Mouse (Mus musculus) stomach, embryonic 14.5 days (tissue): ENCODE data around the gene Tmem72. TPM values are rescaled to one million over a fixed set of nuclear protein-coding genes. Genes with fewer than 3 reads are reported as not detected.

Experiments used
- ATAC-seq: fragments of 200-750 bp; cut with Nextera tagmentation; 2 replicates; pipeline ENCODE4 v1.8.0; 2017; ENCODE audit warnings: low read depth, moderate TSS enrichment; ENCODE audit not compliant: insufficient number of reproducible peaks, insufficient read depth, low FRiP score
- H3K27ac ChIP-seq: fragments of 300-500 bp; sonication (generic); 2 replicates; pipeline ENCODE4 v1.5.1; 2014; ENCODE audit warnings: mild to moderate bottlenecking, low read length, moderate library complexity, mixed read lengths
- H3K27me3 ChIP-seq: fragments of 300-500 bp; sonication (generic); 2 replicates; pipeline ENCODE4 v1.6.1; 2014; ENCODE audit warnings: low read length, control low read depth, mixed read lengths; ENCODE audit not compliant: control insufficient read depth, insufficient read depth
- H3K36me3 ChIP-seq: fragments of 300-500 bp; sonication (generic); 2 replicates; pipeline ENCODE4 v1.6.1; 2014; ENCODE audit warnings: mild to moderate bottlenecking, control low read depth, low read length, moderate library complexity, mixed read lengths; ENCODE audit not compliant: control insufficient read depth, insufficient read depth
- H3K4me1 ChIP-seq: fragments of 300-500 bp; sonication (generic); 2 replicates; pipeline ENCODE4 v1.6.1; 2014; ENCODE audit warnings: low read length, control low read depth, mixed read lengths; ENCODE audit not compliant: control insufficient read depth, insufficient read depth
- H3K4me2 ChIP-seq: fragments of 300-500 bp; sonication (generic); replicated peaks from 2 replicates; pipeline ENCODE4 v1.6.1; 2014; ENCODE audit warnings: low read depth, low read length, control low read depth
- H3K4me3 ChIP-seq: fragments of 300-500 bp; sonication (generic); 2 replicates; pipeline ENCODE4 v1.5.1; 2014; ENCODE audit warnings: low read depth, low read length, control low read depth
- H3K9ac ChIP-seq: fragments of 300-500 bp; sonication (generic); replicated peaks from 2 replicates; pipeline ENCODE4 v1.6.1; 2014; ENCODE audit warnings: low read depth, mild to moderate bottlenecking, control low read depth, low read length, moderate library complexity, mixed read lengths
- H3K9me3 ChIP-seq: fragments of 300-500 bp; sonication (generic); 2 replicates; pipeline ENCODE4 v1.6.1; 2016; ENCODE audit warnings: low read depth, low read length, control low read depth; ENCODE audit not compliant: control insufficient read depth
- WGBS: fragments of 180-500 bp; shearing (Covaris S2); extraction: QIAGEN DNeasy Blood & Tissue Kit; methylation state at CpG from one replicate; pipeline ENCODE4 v1.1.7; 2014; 5-methylcytosine and 5-hydroxymethylcytosine counted together
- polyA plus RNA-seq: library from polyadenylated mRNA; unstranded; fragments of >200 nt; fragmentation: Nextera tagmentation; extraction: Ambion mirVana; gene quantifications from 2 replicates; pipeline ENCODE4 v1.2.1, GENCODE M21; 2014

The Tmem72 gene
- polyA plus RNA-seq, 1 experiment from 2014 or later = 0.06 TPM

DNA sequence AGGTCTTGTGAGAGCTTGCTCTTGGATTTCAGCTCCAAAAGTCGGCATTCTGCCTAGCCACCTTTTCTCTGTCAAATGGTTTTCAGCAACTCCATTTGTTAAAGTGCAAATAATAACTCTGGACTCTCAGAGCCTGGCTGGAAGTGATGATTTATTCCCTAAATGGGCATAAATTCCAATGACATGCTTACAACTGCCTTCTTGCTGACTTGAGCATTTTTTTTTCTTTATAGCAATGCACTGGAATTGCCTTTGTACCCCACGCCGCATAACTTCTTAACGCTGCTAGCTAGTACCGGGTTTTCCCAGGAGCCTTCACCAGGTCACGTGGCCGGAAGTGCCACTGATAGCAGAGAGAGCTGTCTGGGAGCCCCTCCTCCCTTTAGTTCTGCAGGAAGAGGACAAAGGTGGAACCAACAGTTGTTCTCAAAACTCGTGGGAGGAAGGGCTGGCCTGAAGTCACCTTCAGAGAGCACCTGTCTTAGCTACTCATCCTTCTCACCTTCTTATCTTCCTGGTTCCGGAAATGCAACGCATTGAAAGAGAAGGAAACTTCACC is 40.3 kb downstream of the Tmem72 start:
- no peak overlapping the region for H3K9ac ChIP-seq
- 55% methylated on average over 10 of the region's 10 CpGs for WGBS
- H3K27me3 ChIP-seq = no peaks in the 10 kb centered on the region
- H3K4me2 ChIP-seq = no peak overlapping the region
- no peak overlapping the region for H3K4me3 ChIP-seq
- peaks cover 6% of the 10 kb centered on the region; the same call in 1 of the 2 replicates for H3K4me1 ChIP-seq
- no peak overlapping the region for H3K27ac ChIP-seq
- ATAC-seq = no peak
- H3K9me3 ChIP-seq = no peaks in the 10 kb centered on the region
- no peaks in the 10 kb centered on the region for H3K36me3 ChIP-seq

DNA sequence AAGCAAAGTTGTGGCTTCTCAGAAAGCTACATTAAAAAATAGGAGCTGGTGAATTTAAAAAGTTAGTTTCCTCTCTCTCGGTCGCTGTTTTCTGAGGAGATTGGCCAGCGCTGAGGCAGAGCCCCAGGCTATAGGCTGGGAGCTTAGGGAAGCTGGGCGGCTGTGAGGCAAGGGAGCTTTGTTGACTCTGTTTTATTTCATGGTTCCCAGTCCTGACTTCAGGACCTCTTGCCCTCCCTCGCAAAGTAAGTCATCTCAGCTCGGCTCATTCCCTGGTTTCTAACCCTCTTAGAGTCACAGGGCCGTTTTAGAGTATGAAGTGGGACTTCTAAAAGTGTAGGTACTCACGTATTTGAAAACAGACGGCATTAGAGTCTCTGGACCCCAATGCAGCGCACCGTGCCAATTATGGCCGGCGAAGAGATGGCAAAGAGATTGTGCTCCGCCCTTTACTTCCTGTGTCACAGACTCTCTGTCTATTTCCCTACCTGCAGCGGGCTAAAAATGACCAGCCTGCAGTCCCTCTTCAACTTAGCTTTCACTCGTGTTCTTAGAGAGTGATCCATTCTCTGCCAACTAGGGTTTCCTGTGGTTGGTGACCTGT is 42.3 kb downstream of the Tmem72 start:
- peak overlapping the region; percentile 40 for H3K27ac ChIP-seq
- H3K27me3 ChIP-seq = no peaks in the 10 kb centered on the region
- peaks cover 14% of the 10 kb centered on the region for H3K4me1 ChIP-seq
- no peak for ATAC-seq
- WGBS = 22% methylated on average over 16 of the region's 16 CpGs
- H3K36me3 ChIP-seq = no peaks in the 10 kb centered on the region
- H3K4me2 ChIP-seq = peak overlapping the region; percentile 91
- peak overlapping the region; percentile 43 for H3K4me3 ChIP-seq
- H3K9me3 ChIP-seq = no peaks in the 10 kb centered on the region
- peak overlapping the region; percentile 33; the same call in 1 of the 2 replicates for H3K9ac ChIP-seq

DNA sequence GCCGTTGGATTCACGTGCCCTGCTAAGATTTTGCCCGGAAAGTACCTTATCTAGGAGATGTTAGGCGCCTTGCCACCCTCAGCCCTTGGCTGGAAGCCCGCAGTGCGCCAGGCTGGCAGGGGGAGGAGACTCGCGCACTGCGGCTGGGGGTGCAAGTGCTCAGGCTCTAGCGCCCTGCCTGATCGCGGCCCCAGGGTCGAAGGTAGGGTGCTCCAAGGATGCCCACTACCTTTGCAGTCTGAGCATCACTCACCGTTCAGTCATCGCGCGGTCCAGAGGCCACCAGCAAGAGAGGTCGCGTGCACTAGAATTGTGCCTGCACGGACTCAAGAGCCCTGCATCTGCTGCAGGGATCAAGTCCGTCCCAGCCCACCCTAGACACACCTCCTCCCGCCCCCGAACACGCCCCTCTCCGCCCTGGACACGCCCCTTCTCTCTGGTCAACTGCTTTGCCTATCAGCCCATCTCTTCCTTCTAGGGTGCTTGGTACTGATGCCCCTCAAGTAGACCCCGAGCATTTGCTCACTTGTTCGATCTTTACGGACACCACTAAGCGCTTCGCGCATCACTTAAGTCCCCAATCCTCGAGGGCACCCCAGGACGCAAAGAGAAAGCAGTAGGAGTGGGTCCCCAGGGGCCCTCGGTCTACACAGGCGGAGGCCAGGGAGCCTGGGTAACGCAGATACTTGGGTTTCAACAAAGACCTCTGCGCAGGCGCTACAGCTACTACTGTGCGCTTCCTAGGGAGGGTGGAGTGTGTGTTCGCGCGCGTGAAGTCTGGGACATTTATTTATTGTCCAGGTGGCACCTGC is 43.0 kb downstream of the Tmem72 start, which contains the start of gene Rassf4:
TSS of gene Rassf4 (minus strand) at position 482 of the 812 bp plus-strand sequence.
- H3K9me3 ChIP-seq = no peaks in the 10 kb centered on the region
- H3K9ac ChIP-seq = peak within 1 kb of the TSS; percentile 33; the same call in 1 of the 2 replicates
- H3K36me3 ChIP-seq = no peaks in the 10 kb centered on the region
- under 1% methylated on average over 44 of the region's 44 CpGs for WGBS
- ATAC-seq = peak; percentile 92
- H3K27me3 ChIP-seq = no peaks in the 10 kb centered on the region
- peak within 1 kb of the TSS; percentile 91 for H3K4me2 ChIP-seq
- peak within 1 kb of the TSS; percentile 43 for H3K4me3 ChIP-seq
- peaks cover 14% of the 10 kb centered on the region for H3K4me1 ChIP-seq
- H3K27ac ChIP-seq = peak within 1 kb of the TSS; percentile 40

DNA sequence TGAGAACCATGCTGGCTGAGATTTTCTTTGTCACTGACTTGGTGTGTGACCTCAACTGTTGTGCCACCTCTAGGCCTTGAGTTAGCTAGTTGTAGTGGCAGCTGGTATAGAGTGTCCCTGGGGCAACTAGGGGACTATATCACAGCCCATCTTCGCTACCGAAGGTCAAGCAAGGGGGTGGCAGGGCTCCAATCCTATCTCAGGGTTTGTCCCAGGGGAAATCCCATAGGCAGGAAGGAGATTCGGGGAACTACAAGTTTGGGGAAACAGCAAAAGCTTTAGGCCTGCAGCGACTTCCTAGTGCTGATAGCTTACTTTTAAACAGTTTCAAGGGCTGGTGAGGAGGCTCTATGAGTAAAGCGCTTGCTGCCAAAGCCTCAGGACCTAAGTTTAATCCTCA is 44.4 kb downstream of the Tmem72 start:
- Histone ChIP-seq H3K9me3 (no peaks in the 10 kb centered on the region), H3K4me3 (no peak overlapping the region), H3K9ac (no peak overlapping the region), H3K27me3 (no peaks in the 10 kb centered on the region), H3K36me3 (no peaks in the 10 kb centered on the region), H3K4me2 (no peak overlapping the region), H3K4me1 (peaks cover 14% of the 10 kb centered on the region), H3K27ac (no peak overlapping the region)
- WGBS = 64% methylated on average over 5 of the region's 5 CpGs
- no peak for ATAC-seq

DNA sequence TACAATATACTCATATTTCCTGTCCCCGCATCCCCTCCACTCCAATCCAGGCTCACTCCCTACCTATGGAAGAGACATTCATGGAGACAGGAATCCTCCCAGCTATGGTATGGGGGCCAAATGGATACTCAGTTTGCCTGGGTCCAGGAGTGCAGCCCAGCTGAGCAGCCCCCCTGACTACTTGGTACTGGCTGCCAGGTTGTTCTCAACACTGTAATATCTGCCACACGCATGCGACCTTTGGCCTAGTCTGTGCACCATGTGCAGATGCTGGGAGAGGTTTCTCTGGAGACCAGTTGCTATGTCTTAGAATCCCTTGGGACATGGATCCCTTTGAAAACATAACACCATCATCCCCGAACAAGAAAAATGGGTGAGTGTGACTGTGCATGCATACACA is 44.9 kb downstream of the Tmem72 start:
- Histone ChIP-seq H3K27me3 (no peaks in the 10 kb centered on the region), H3K9me3 (no peaks in the 10 kb centered on the region), H3K36me3 (no peaks in the 10 kb centered on the region), H3K4me1 (peaks cover 14% of the 10 kb centered on the region), H3K9ac (no peak overlapping the region), H3K27ac (no peak overlapping the region), H3K4me3 (no peak overlapping the region), H3K4me2 (no peak overlapping the region)
- WGBS = 86% methylated on average over 4 of the region's 4 CpGs
- ATAC-seq = no peak

DNA sequence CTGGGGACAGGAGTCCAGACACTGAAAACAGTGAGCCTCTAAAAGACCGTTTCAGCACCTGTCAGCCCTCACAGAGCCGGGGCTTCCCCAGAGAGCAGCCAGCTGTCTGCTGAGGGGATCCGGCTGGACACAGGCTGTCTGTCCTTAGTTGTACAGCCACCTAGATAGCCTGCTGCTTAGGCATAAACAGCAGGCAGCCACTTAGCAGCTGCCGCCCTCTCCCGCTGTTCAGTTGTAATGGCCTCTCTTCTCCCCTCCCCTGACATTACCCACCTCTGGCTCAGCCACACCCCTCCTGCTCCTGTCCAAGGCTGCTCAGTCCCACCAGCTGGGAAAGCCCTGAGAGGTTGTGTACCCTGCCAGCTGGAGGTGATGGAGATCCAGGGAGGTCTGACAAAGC is 45.7 kb downstream of the Tmem72 start:
- no peak overlapping the region for H3K4me2 ChIP-seq
- no peaks in the 10 kb centered on the region for H3K27me3 ChIP-seq
- H3K9me3 ChIP-seq = no peaks in the 10 kb centered on the region
- no peak overlapping the region for H3K27ac ChIP-seq
- WGBS = 14% methylated on average over 5 of the region's 5 CpGs
- H3K4me3 ChIP-seq = no peak overlapping the region
- peak; percentile 12; the same call in 1 of the 2 replicates for ATAC-seq
- H3K4me1 ChIP-seq = peaks cover 11% of the 10 kb centered on the region; the same call in 1 of the 2 replicates
- no peak overlapping the region for H3K9ac ChIP-seq
- H3K36me3 ChIP-seq = no peaks in the 10 kb centered on the region

DNA sequence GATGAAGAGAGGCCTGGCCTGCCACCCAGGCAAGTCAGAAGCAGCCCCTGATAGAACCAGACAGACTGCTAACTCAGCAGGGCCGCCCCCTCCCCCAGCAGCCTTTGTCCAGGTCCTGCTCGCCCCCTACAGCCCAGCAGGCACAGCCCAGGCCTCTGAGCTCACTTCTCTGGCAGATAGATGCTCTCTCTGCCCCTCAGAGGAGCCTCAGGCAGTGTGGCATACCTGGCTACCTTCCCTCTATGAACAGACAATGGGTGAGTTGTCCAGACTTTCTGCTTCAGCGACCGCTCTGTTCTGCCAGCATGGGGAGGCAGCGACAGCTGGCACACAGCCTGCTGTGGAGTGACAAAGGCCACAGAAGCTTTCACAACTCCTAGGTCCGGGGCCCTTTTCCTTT is 46.6 kb downstream of the Tmem72 start:
- no peak for ATAC-seq
- no peak overlapping the region for H3K9ac ChIP-seq
- no peak overlapping the region for H3K4me3 ChIP-seq
- no peaks in the 10 kb centered on the region for H3K36me3 ChIP-seq
- H3K4me1 ChIP-seq = peaks cover 11% of the 10 kb centered on the region; the same call in 1 of the 2 replicates
- H3K27me3 ChIP-seq = no peaks in the 10 kb centered on the region
- H3K9me3 ChIP-seq = no peaks in the 10 kb centered on the region
- no peak overlapping the region for H3K4me2 ChIP-seq
- WGBS = 54% methylated on average over 6 of the region's 6 CpGs
- no peak overlapping the region for H3K27ac ChIP-seq

DNA sequence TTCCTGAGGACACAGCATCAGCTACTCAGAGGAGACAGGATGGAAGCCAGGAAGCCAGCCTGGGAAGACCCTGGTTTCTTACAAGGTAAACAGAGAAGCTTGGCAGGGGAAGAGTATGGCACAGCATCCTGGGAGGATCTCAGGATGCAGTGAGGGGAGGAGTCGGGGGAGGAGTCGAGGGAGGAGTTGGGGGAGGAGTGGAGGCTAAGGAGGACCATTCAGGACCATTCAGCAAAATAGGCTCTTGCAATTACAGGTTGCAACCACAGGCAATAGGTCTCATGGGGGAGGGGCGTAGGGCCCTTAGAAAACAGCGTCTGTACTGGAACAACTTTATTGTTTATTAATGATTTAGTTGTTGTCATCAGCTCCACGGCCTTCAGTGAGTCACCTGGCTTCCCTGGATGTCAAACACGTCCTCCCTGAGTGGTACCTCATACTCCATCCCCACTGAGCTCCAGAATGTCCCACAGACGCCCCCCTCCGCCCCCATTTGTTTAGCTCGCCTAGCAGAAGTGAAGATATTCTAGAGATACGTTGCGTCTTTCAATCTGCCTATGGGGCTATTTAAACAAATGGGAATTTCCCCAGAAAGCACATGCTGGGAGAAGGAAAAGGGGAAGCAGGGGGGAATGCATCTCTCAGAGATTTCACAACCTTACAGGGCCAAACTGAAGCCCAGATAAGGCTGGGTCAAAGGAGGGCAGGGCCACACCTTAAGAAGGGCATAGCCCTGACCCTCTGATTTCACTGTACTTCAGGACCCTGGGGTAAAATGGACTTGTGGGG is 47.8 kb downstream of the Tmem72 start:
- no peaks in the 10 kb centered on the region for H3K27me3 ChIP-seq
- H3K27ac ChIP-seq = no peak overlapping the region
- H3K36me3 ChIP-seq = no peaks in the 10 kb centered on the region
- H3K4me2 ChIP-seq = no peak overlapping the region
- H3K9ac ChIP-seq = no peak overlapping the region
- H3K4me3 ChIP-seq = no peak overlapping the region
- ATAC-seq = no peak
- H3K9me3 ChIP-seq = no peaks in the 10 kb centered on the region
- peaks cover 11% of the 10 kb centered on the region; the same call in 1 of the 2 replicates for H3K4me1 ChIP-seq
- 46% methylated on average over 11 of the region's 11 CpGs for WGBS
